Mouse (Mus musculus): ENCODE data around the gene Krt84. TPM values are rescaled to one million over a fixed set of nuclear protein-coding genes. Genes with fewer than 3 reads are reported as not detected.
"Not testable (repeated sequence)": the region's sequence is repeated elsewhere in the genome, so short reads cannot be mapped to it uniquely, and the experiment has no call there.

The Krt84 gene
- polyA plus RNA-seq, 1 experiment from 2014 or later, result not detected

DNA sequence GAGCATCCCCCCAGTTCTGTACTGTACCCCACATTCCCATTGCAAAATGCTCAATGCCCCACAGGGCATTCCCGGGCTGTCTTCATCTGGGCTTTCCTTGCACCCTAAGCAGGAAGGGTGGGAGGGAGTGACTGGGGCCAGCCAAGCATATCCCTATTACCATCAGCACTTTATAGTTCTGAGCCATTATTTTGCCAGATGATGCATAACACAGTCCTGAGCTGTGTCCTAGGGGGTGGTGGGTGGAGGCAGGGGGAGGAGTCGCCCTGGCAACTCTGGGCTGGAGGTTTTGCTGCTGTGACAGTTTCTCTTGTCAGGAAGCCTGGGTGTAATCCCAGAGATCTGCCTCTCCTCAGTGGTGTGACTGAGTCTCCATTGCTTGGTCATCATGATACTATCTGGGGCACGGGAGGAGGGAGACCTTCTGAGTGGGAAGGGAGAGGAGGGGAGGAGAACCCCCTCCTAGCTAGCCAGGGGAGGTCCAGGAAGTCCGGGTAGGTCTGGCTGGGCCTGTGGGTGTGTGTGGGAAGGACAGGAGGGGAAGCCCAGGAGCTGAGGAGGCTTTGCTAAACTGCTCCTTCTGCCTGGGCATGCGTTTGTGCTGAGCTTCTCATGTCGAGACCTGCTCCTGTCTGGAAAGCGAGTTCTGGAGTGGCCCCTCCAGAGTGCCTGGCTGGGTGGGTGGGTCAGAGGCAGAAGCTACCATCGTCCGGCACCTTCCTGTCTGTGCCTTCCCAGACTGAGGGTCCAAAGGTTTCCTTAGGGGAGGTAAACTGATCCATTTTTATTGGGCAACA lies 3.6 kb upstream of the Krt84 start:
- Histone ChIP-seq H3K36me3 (ENCODE audit: inconsistent target) (no peaks in the 10 kb centered on the region), H3K27ac (no peak overlapping the region), H3K79me2 (ENCODE audit: inconsistent target) (no peaks in the 10 kb centered on the region), H3K4me3 (ENCODE audit: inconsistent target) (no peak overlapping the region)
- WGBS (ENCODE audit: missing documents), result 48% methylated on average over 9 of the region's 9 CpGs

DNA sequence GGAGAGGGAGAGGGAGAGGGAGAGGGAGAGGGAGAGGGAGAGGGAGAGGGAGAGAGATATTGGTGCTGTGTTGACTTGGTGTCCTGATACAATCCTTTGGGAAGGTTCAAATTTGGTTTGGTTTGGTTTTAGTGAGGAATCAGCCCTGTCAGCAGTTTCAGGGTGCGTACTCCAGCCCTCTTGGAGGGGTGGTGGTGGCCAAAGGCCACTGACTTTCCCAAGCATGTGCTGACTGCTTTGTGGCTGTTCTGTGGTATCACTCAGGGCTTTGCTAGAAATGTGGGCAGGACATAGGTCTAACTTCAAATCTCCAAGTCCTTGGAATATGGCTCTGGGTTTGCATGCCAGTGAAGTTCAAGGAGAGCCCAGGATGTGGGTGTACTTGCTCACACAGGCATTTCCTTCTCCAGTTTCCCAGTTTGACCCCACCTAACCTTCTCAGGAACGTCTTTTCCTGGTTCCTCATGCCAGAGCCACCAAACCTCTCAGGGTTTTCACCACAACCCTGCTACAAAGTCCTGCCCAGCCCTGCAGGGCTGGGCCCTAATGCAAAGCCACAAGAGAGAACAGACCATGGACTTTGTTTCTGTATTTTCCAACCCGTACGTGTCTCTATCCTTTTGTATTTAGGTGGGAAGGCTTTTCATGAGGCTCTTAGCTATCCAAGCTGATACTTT lies 9.9 kb downstream of the Krt84 start:
- Histone ChIP-seq H3K79me2 (ENCODE audit: inconsistent target) (no peaks in the 10 kb centered on the region), H3K4me3 (ENCODE audit: inconsistent target) (no peak overlapping the region), H3K36me3 (ENCODE audit: inconsistent target) (no peaks in the 10 kb centered on the region), H3K27ac (no peak overlapping the region)
- WGBS (ENCODE audit: missing documents), result 68% methylated on average over 4 of the region's 4 CpGs

- 25% methylated on average over 2 of the region's 2 CpGs for WGBS (ENCODE audit: missing documents)
- H3K79me2 ChIP-seq (ENCODE audit: inconsistent target), result no peaks in the 10 kb centered on the region
- H3K27ac ChIP-seq, result no peak overlapping the region
- H3K36me3 ChIP-seq (ENCODE audit: inconsistent target), result no peaks in the 10 kb centered on the region
- no peak overlapping the region for H3K4me3 ChIP-seq (ENCODE audit: inconsistent target)
Measured at GRCm38 (mm10) chr15:101519792-101520191, 12.8 kb downstream of the Krt84 start.

- not testable (repeated sequence) for H3K36me3 ChIP-seq (ENCODE audit: inconsistent target); H3K27ac ChIP-seq; H3K79me2 ChIP-seq (ENCODE audit: inconsistent target); H3K4me3 ChIP-seq (ENCODE audit: inconsistent target)
- WGBS (ENCODE audit: missing documents), result 80% methylated on average over 1 of the region's 2 CpGs
Measured at GRCm38 (mm10) chr15:101517161-101517560, 15.5 kb downstream of the Krt84 start, which contains the start of gene Gm49425. Gene Gm49425, minus strand, starts transcription at chr15:101517261.

DNA sequence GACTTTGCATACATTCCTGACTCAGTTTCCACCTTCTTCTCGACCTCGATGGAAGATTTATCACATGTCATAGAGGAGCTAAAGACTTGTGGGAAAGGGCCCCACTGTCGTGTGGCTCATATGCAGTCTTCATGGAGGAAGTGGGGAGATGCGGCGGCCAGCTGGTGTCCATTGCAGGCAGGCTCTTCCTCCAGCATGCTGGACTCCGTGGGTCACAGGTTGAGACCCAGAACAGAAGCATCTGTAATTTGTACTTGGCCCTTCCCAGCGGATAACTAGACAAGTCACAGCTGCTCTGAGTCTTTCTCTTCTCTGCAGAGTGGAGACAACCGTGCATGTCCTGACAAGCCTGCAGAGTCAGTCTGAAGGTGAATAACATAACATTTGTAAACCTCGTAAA lies 24.4 kb downstream of the Krt84 start:
- H3K4me3 ChIP-seq (ENCODE audit: inconsistent target), result no peak overlapping the region
- H3K79me2 ChIP-seq (ENCODE audit: inconsistent target), result no peaks in the 10 kb centered on the region
- WGBS (ENCODE audit: missing documents), result 78% methylated on average over 9 of the region's 9 CpGs
- no peaks in the 10 kb centered on the region for H3K36me3 ChIP-seq (ENCODE audit: inconsistent target)
- no peak overlapping the region for H3K27ac ChIP-seq

DNA sequence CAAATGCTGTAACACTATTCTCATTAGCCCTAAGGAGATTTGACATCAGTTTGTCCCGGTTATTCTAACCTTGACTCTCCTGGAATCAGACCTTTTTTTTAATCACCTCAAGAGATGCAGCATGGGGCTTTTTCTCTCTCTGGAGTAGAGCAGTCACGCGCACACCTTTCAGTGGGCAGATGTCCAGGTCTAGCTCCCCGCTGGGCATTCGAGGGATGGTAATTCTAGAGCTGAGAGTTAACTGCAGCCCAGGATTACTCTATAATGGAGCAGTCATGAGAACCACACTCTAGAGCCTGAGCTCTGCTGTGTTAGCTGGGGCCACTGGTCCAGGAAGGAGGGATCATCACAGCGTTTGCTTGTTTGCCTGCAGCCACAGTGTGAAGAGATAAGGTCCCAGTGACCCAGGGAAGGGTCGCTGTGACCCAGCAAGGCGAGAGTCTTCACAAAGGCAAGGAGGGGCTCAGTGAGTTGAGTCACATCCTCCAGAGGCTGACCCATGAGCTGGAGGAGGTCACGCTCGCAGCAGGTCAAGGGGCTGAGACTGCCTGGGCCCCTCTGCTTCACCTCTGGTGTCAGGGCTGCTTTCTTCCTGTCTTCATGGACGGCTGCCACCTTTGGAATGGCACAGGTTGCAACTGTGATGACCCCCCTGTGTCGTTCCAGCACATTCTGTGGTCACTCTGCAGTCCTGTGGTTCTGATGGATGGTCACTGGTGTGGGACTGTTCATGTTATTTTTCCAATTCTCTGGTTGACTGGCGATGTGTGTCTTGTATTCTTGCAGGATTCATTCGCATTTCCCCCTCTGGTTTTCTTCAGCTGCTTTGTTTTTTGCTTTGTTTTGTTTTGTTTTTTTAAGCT lies 25.5 kb downstream of the Krt84 start:
- no peaks in the 10 kb centered on the region for H3K79me2 ChIP-seq (ENCODE audit: inconsistent target)
- 65% methylated on average over 14 of the region's 14 CpGs for WGBS (ENCODE audit: missing documents)
- no peak overlapping the region for H3K4me3 ChIP-seq (ENCODE audit: inconsistent target)
- no peak overlapping the region for H3K27ac ChIP-seq
- H3K36me3 ChIP-seq (ENCODE audit: inconsistent target), result no peaks in the 10 kb centered on the region

DNA sequence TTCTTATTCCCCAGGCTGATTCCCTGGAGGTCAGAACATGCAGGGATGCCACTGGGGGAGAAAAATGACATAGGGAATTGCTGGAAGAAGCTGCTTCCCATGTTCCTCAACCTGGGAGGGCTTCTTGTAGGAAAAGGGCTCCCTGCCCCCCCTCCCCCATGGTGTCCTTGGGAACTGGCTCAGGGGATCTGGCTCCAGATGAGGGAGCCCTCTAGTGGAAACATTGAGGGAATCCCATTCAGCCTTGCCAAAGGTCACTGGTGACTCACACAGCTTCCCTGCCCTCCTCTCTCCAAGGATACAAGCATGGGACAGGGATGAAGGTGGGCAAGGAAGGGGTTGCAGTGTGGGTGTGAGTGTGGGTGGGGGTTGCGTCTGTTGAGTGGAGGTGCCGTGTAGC lies 35.4 kb downstream of the Krt84 start:
- H3K4me3 ChIP-seq (ENCODE audit: inconsistent target), result no peak overlapping the region
- WGBS (ENCODE audit: missing documents), result 92% methylated on average over 2 of the region's 2 CpGs

GRCm38 (mm10) chr15:101495266-101495665 lies 37.4 kb downstream of the Krt84 start:
- H3K36me3 ChIP-seq (ENCODE audit: inconsistent target), result no peaks in the 10 kb centered on the region
- no peak overlapping the region for H3K4me3 ChIP-seq (ENCODE audit: inconsistent target)
- no peak overlapping the region for H3K27ac ChIP-seq
- 93% methylated on average over 8 of the region's 8 CpGs for WGBS (ENCODE audit: missing documents)
- H3K79me2 ChIP-seq (ENCODE audit: inconsistent target), result no peaks in the 10 kb centered on the region

More for the DNA sequence above, 35.4 kb downstream of the Krt84 start:
- H3K36me3 ChIP-seq (ENCODE audit: inconsistent target), result no peaks in the 10 kb centered on the region
- no peaks in the 10 kb centered on the region for H3K79me2 ChIP-seq (ENCODE audit: inconsistent target)
- H3K27ac ChIP-seq, result no peak overlapping the region

- H3K36me3 ChIP-seq (ENCODE audit: inconsistent target), result no peaks in the 10 kb centered on the region
- no peak overlapping the region for H3K4me3 ChIP-seq (ENCODE audit: inconsistent target)
- no peak overlapping the region for H3K27ac ChIP-seq
- no peaks in the 10 kb centered on the region for H3K79me2 ChIP-seq (ENCODE audit: inconsistent target)
- WGBS (ENCODE audit: missing documents), result 71% methylated on average over 1 of the region's 1 CpGs
Measured at GRCm38 (mm10) chr15:101494203-101494602, 38.4 kb downstream of the Krt84 start.

DNA sequence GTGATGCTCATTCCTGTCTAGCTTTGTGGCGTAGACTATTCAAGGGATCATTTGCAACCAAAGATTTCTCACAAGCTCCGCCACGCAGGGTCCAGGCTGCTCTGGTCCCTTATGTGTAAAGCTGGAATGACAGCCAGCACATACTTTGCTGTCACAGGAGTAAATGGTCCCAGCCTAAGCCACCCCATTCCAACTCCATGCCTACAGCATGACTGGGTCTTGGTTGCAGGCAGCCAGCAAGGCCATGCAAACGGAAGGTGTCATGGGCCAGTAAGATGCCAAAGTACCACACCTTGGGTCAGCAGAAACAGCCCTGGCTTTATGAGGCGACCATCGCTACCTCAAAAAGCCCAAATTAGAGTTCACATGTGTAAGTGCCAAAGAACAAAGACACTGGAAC lies 38.9 kb downstream of the Krt84 start:
- Histone ChIP-seq H3K36me3 (ENCODE audit: inconsistent target) (no peaks in the 10 kb centered on the region), H3K4me3 (ENCODE audit: inconsistent target) (no peak overlapping the region), H3K27ac (no peak overlapping the region), H3K79me2 (ENCODE audit: inconsistent target) (no peaks in the 10 kb centered on the region)
- WGBS (ENCODE audit: missing documents), result 93% methylated on average over 6 of the region's 6 CpGs

DNA sequence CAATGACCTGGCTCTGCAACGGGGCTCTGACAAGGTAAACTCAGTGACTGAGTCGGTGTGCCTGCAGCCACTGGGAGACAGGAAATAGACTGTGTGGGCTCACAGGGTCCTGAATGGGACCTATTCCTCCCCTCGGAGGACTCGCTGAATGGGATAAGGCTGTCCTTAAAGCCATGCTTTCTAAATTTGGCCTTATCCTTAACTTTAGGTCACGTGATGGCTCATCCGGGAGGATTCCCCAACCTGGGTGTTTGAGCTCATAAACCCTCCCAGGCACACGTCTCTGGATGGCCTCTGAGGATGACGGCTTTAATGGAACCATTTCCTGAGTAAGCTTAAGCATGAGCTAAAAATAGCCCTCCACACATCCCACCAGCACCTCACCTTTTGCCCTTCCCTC lies 39.9 kb downstream of the Krt84 start:
- WGBS (ENCODE audit: missing documents), result 56% methylated on average over 8 of the region's 8 CpGs
- no peaks in the 10 kb centered on the region for H3K36me3 ChIP-seq (ENCODE audit: inconsistent target)
- no peaks in the 10 kb centered on the region for H3K79me2 ChIP-seq (ENCODE audit: inconsistent target)
- no peak overlapping the region for H3K27ac ChIP-seq
- H3K4me3 ChIP-seq (ENCODE audit: inconsistent target), result no peak overlapping the region

GRCm38 (mm10) chr15:101491431-101491830 lies 41.2 kb downstream of the Krt84 start, which contains the start of gene Krt83:
Gene Krt83, minus strand, starts transcription at chr15:101491512.
- WGBS (ENCODE audit: missing documents), result 91% methylated on average over 6 of the region's 6 CpGs
- no peak within 1 kb of the TSS for H3K4me3 ChIP-seq (ENCODE audit: inconsistent target)
- no peaks in the 10 kb centered on the region for H3K36me3 ChIP-seq (ENCODE audit: inconsistent target)
- no peak within 1 kb of the TSS for H3K27ac ChIP-seq
- no peaks in the 10 kb centered on the region for H3K79me2 ChIP-seq (ENCODE audit: inconsistent target)

GRCm38 (mm10) chr15:101485911-101486635 lies 46.5 kb downstream of the Krt84 start:
- H3K27ac ChIP-seq, result no peak overlapping the region
- H3K79me2 ChIP-seq (ENCODE audit: inconsistent target), result no peaks in the 10 kb centered on the region
- WGBS (ENCODE audit: missing documents), result 43% methylated on average over 11 of the region's 11 CpGs
- no peaks in the 10 kb centered on the region for H3K36me3 ChIP-seq (ENCODE audit: inconsistent target)
- no peak overlapping the region for H3K4me3 ChIP-seq (ENCODE audit: inconsistent target)

- Histone ChIP-seq H3K36me3 (ENCODE audit: inconsistent target) (no peaks in the 10 kb centered on the region), H3K27ac (no peak overlapping the region), H3K4me3 (ENCODE audit: inconsistent target) (no peak overlapping the region), H3K79me2 (ENCODE audit: inconsistent target) (no peaks in the 10 kb centered on the region)
- 73% methylated on average over 1 of the region's 1 CpGs for WGBS (ENCODE audit: missing documents)
Measured at GRCm38 (mm10) chr15:101484939-101485338, 47.7 kb downstream of the Krt84 start.

All from macrophage (primary cell).